Mouse (Mus musculus) olfactory bulb, adult 2 months (tissue): Measurements from ENCODE around the gene Focad.

ENCODE experiments used
- CTCF ChIP-seq: fragments of 200-500 bp; IDR thresholded peaks from 2 replicates; pipeline ENCODE4 v1.5.1; 2012; ENCODE audit warnings: low read depth, mild to moderate bottlenecking, low read length, moderate library complexity; ENCODE audit not compliant: insufficient read depth
- POLR2A ChIP-seq: fragments of 200-500 bp; IDR thresholded peaks from 2 replicates; pipeline ENCODE4 v1.6.1; 2012; ENCODE audit warnings: mild to moderate bottlenecking, low read depth, low read length, moderate library complexity; ENCODE audit not compliant: insufficient read depth

- TF ChIP-seq POLR2A (no peak), CTCF (no peak)
Measured at GRCm38 (mm10) chr4:88275571-88276041, 181.2 kb downstream of the Focad start.
